Mouse (Mus musculus) thymus, adult 2 months (tissue): Measurements from ENCODE around the gene Pdgfra.

Experiments used
- CTCF ChIP-seq: fragments of 200-500 bp; IDR thresholded peaks from 2 replicates; pipeline ENCODE4 v1.5.1; 2012; ENCODE audit warnings: mild to moderate bottlenecking, control low read depth, low read length, moderate library complexity, borderline replicate concordance; ENCODE audit not compliant: control insufficient read depth, poor library complexity, insufficient read depth; ENCODE audit errors: extremely low read depth
- POLR2A ChIP-seq: fragments of 200-500 bp; IDR thresholded peaks from 2 replicates; pipeline ENCODE4 v1.6.1; 2012; ENCODE audit warnings: mild to moderate bottlenecking, low read length, control low read depth, moderate library complexity; ENCODE audit not compliant: control insufficient read depth, poor library complexity, insufficient read depth; ENCODE audit errors: extremely low read depth

DNA sequence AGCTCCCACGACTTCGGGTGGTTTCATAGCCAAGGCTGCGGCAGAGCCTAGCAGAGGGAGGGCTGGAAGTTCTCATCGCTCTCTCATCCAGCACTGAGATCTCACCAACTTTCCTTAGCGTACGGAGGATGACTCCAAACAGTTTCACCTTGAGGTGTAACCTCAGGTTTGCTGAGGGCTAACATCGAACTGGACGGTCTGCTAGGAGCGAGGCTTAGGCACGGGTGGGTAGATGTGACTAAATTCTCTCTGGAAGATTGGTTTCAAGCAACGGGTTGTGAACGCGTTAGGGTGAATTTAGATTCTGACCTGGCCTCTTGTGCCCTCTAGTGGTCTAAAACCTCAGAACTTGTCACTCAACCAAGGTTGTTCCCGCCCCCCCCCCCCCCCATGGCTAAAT lies 9.0 kb upstream of the Pdgfra start:
- TF ChIP-seq CTCF (no peak), POLR2A (no peak)
